Mouse (Mus musculus) kidney, embryonic 14.5 days (tissue): ENCODE measurements at regions not wholly inside any gene's neighbourhood (a gene's known extent, or its start where the extent isn't known, plus 50 kb on each side); places are given as distances from the start of the nearest gene placed in this dataset.

Experiments
- ATAC-seq: fragments of 200-750 bp; cut with Nextera tagmentation; 2 replicates; pipeline ENCODE4 v1.8.0; 2017; ENCODE audit warnings: moderate number of reproducible peaks, mild to moderate bottlenecking, moderate TSS enrichment, moderate library complexity; ENCODE audit not compliant: low FRiP score, low TSS enrichment
- H3K27ac ChIP-seq: fragments of 300-500 bp; sonication (generic); 2 replicates; pipeline ENCODE4 v1.5.1; 2014; ENCODE audit warnings: low read depth, mild to moderate bottlenecking, low read length, moderate library complexity, mixed read lengths
- H3K27me3 ChIP-seq: fragments of 300-500 bp; sonication (generic); 2 replicates; pipeline ENCODE4 v1.6.1; 2014; ENCODE audit warnings: mild to moderate bottlenecking, low read length; ENCODE audit not compliant: control insufficient read depth, insufficient read depth
- H3K36me3 ChIP-seq: fragments of 300-500 bp; sonication (generic); 2 replicates; pipeline ENCODE4 v1.6.1; 2014; ENCODE audit warnings: low read length, mixed read lengths; ENCODE audit not compliant: control insufficient read depth, insufficient read depth
- H3K4me1 ChIP-seq: fragments of 300-500 bp; sonication (generic); 2 replicates; pipeline ENCODE4 v1.6.1; 2014; ENCODE audit warnings: low read length, mixed read lengths; ENCODE audit not compliant: control insufficient read depth, insufficient read depth
- H3K4me2 ChIP-seq: fragments of 300-500 bp; sonication (generic); replicated peaks from 2 replicates; pipeline ENCODE4 v1.6.1; 2014; ENCODE audit warnings: low read depth, mild to moderate bottlenecking, low read length
- H3K4me3 ChIP-seq: fragments of 300-500 bp; sonication (generic); 2 replicates; pipeline ENCODE4 v1.5.1; 2014; ENCODE audit warnings: mild to moderate bottlenecking, low read length
- H3K9ac ChIP-seq: fragments of 300-500 bp; sonication (generic); 2 replicates; pipeline ENCODE4 v1.6.1; 2014; ENCODE audit warnings: low read depth, mild to moderate bottlenecking, low read length, moderate library complexity
- H3K9me3 ChIP-seq: fragments of 300-500 bp; sonication (generic); 2 replicates; pipeline ENCODE4 v1.6.1; 2016; ENCODE audit warnings: low read length; ENCODE audit not compliant: control insufficient read depth
- WGBS: fragments of 180-500 bp; shearing (Covaris S2); extraction: QIAGEN DNeasy Blood & Tissue Kit; methylation state at CpG from one replicate; pipeline ENCODE4 v1.1.7; 2014; 5-methylcytosine and 5-hydroxymethylcytosine counted together

DNA sequence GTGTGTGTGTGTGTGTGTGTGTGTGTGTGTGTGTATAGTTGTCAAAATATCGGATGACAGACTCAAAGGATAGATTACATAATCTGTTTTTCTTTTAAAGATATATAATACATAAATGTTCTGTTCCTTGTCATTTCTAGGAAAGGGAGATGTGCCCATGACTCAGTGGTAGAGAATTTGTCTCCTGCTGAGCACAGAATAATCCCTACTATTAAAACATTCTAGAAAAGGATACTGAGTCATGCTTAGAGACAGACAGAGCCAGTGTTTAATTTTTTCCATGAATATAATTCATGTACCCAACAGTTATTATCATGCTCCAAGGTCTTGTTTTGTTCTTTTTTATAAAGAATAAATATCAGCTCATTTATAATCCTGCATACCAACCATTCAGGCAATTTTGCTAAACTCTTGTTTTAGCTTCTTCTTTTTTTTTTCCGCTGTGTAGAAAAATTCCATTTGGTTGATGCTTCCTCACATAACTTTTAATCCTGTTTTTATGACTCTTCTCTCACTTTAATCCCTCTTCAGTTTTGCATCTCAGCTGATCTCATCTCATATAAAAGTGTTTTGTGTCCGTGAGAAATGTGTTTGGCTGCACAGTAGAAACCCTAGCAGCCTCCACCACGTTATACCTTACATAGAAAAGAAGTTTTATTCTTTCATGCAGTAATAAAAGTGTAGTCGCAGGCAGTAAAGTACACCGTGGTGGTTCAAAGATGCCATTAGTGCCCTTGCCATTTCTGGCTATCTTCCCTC, 762.3 kb downstream of the Nedd1 start:
- Histone ChIP-seq H3K4me1 (no peaks in the 10 kb centered on the region), H3K9me3 (no peaks in the 10 kb centered on the region), H3K4me3 (no peak overlapping the region), H3K36me3 (no peaks in the 10 kb centered on the region), H3K27me3 (no peaks in the 10 kb centered on the region), H3K27ac (no peak overlapping the region), H3K4me2 (no peak overlapping the region), H3K9ac (no peak overlapping the region)
- no peak for ATAC-seq
- WGBS: 77% methylated on average over 6 of the region's 6 CpGs

GRCm38 (mm10) chr10:91953078-91953477, 769.1 kb downstream of the Nedd1 start:
- H3K9ac ChIP-seq: no peak overlapping the region
- H3K4me3 ChIP-seq: no peak overlapping the region
- H3K27me3 ChIP-seq: no peaks in the 10 kb centered on the region
- no peaks in the 10 kb centered on the region for H3K9me3 ChIP-seq
- no peaks in the 10 kb centered on the region for H3K36me3 ChIP-seq
- peak overlapping the region; percentile 24; the same call in 1 of the 2 replicates for H3K27ac ChIP-seq
- 77% methylated on average over 1 of the region's 1 CpGs for WGBS
- no peak overlapping the region for H3K4me2 ChIP-seq
- ATAC-seq: no peak
- H3K4me1 ChIP-seq: no peaks in the 10 kb centered on the region

GRCm38 (mm10) chr10:91923626-91924025, 742.5 kb upstream of the Tmpo start:
- no peak overlapping the region for H3K4me2 ChIP-seq
- WGBS: 28% methylated on average over 3 of the region's 3 CpGs
- no peaks in the 10 kb centered on the region for H3K4me1 ChIP-seq
- no peaks in the 10 kb centered on the region for H3K9me3 ChIP-seq
- no peak overlapping the region for H3K27ac ChIP-seq
- no peak overlapping the region for H3K9ac ChIP-seq
- H3K36me3 ChIP-seq: no peaks in the 10 kb centered on the region
- no peak overlapping the region for H3K4me3 ChIP-seq
- H3K27me3 ChIP-seq: no peaks in the 10 kb centered on the region
- ATAC-seq: no peak

GRCm38 (mm10) chr10:91889864-91890263, 708.7 kb upstream of the Tmpo start:
- Histone ChIP-seq H3K27ac (no peak overlapping the region), H3K36me3 (no peaks in the 10 kb centered on the region), H3K4me3 (no peak overlapping the region), H3K27me3 (no peaks in the 10 kb centered on the region), H3K9me3 (no peaks in the 10 kb centered on the region), H3K9ac (no peak overlapping the region), H3K4me2 (no peak overlapping the region), H3K4me1 (no peaks in the 10 kb centered on the region)
- WGBS: 82% methylated on average over 6 of the region's 6 CpGs
- ATAC-seq: no peak

DNA sequence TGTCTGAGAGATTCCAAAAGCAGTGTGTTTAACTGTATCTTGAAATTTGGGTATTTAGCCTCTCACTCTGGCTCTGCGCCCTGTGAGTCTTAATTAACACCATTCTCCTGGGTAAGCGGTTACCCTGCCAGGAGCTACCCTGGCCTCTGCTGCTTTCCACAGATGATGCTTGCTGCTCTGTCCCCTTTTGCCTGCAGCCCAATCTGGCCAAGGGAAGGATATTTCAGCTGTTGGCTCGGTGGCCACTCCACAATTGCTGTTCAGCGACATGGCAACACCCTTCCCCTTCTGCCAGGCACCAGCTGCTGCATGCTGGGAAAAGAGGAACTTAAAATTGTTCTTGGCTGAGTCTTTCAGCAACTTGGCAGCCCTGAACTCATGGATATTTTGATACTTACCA, 707.4 kb upstream of the Tmpo start:
- no peak for ATAC-seq
- Histone ChIP-seq H3K36me3 (no peaks in the 10 kb centered on the region), H3K27me3 (no peaks in the 10 kb centered on the region), H3K4me3 (no peak overlapping the region), H3K27ac (no peak overlapping the region), H3K9me3 (no peaks in the 10 kb centered on the region), H3K9ac (no peak overlapping the region), H3K4me2 (no peak overlapping the region), H3K4me1 (no peaks in the 10 kb centered on the region)
- 86% methylated on average over 4 of the region's 4 CpGs for WGBS

GRCm38 (mm10) chr10:91883155-91883554, 702.0 kb upstream of the Tmpo start:
- Histone ChIP-seq H3K27ac (no peak overlapping the region), H3K27me3 (no peaks in the 10 kb centered on the region), H3K4me2 (no peak overlapping the region), H3K9me3 (no peaks in the 10 kb centered on the region), H3K36me3 (no peaks in the 10 kb centered on the region), H3K4me1 (peaks cover 2% of the 10 kb centered on the region; the same call in 1 of the 2 replicates), H3K9ac (no peak overlapping the region), H3K4me3 (no peak overlapping the region)
- 76% methylated on average over 5 of the region's 5 CpGs for WGBS
- ATAC-seq: no peak

DNA sequence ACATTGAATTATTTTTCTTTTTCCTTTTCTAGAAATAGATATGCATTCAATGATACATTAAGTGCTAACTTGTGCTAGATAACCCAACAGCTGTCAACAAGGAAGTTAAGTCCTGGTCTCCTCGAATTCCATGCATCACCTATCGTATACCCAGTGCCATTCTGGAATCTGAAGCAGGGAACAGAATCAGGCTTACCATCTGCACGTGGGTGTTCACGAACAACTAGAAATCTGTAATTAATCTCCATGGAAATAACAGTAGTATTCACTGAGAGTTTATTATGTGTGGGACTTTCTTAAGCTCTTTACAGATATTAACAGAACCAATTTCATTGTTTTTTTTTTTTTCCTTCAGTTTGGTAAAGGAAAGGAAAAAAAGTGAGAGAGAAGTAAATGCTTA, 701.4 kb upstream of the Tmpo start:
- ATAC-seq: no peak
- Histone ChIP-seq H3K36me3 (no peaks in the 10 kb centered on the region), H3K9me3 (no peaks in the 10 kb centered on the region), H3K9ac (no peak overlapping the region), H3K4me3 (no peak overlapping the region), H3K27me3 (no peaks in the 10 kb centered on the region), H3K27ac (no peak overlapping the region), H3K4me1 (peaks cover 2% of the 10 kb centered on the region; the same call in 1 of the 2 replicates), H3K4me2 (no peak overlapping the region)
- 77% methylated on average over 4 of the region's 4 CpGs for WGBS

- Histone ChIP-seq H3K9me3 (no peaks in the 10 kb centered on the region), H3K27ac (no peak overlapping the region), H3K4me2 (no peak overlapping the region), H3K4me3 (no peak overlapping the region), H3K9ac (no peak overlapping the region), H3K4me1 (peaks cover 2% of the 10 kb centered on the region; the same call in 1 of the 2 replicates), H3K36me3 (no peaks in the 10 kb centered on the region), H3K27me3 (no peaks in the 10 kb centered on the region)
- ATAC-seq: peak; percentile 79; the same call in 1 of the 2 replicates
- 23% methylated on average over 9 of the region's 9 CpGs for WGBS
These were observed 700.6 kb upstream of the Tmpo start for GRCm38 (mm10) chr10:91881521-91882228.

- Histone ChIP-seq H3K9ac (no peak overlapping the region), H3K36me3 (no peaks in the 10 kb centered on the region), H3K4me3 (no peak overlapping the region), H3K27me3 (no peaks in the 10 kb centered on the region), H3K4me2 (no peak overlapping the region), H3K27ac (no peak overlapping the region), H3K4me1 (no peaks in the 10 kb centered on the region), H3K9me3 (no peaks in the 10 kb centered on the region)
- WGBS: 80% methylated on average over 3 of the region's 3 CpGs
- ATAC-seq: no peak
These were observed 694.3 kb upstream of the Tmpo start for GRCm38 (mm10) chr10:91875450-91875849.
